27 mouse cellular contexts compared by ENCODE assay signal in genomic region chr15:5426641-5427040, GRCm38 (mm10).
"Had no signal": no experiment of that assay in that cellular context is flagged by ENCODE, and none has a peak within 500 bp of the region (broad histone marks: within the 10 kb centered on the region; RNA-seq: fewer than 3 reads in every experiment).

No protein-coding gene starts in this region.

- H3K36me3 ChIP-seq: heart, embryonic 10.5 days; heart, embryonic 12.5 days; hindbrain, embryonic 10.5 days; hindbrain, embryonic 12.5 days; intestine, embryonic 15.5 days; limb, embryonic 10.5 days; limb, embryonic 12.5 days; liver, embryonic 13.5 days; liver, embryonic 15.5 days had no signal

- ATAC-seq: hindbrain, embryonic 16.5 days; inflammation-experienced regulatory T-cells, adult 6 months; intestine, embryonic 15.5 days; intestine, postnatal 0 days had no signal

- H3K4me3 ChIP-seq: gastrocnemius, adult 2 months; heart, adult 2 months; heart, embryonic 10.5 days; heart, embryonic 12.5 days; hindbrain, embryonic 10.5 days; hindbrain, embryonic 12.5 days; intestine, embryonic 15.5 days; layer of hippocampus, adult 2 months; left cerebral cortex, adult 2 months; limb, embryonic 10.5 days; limb, embryonic 12.5 days; liver, embryonic 13.5 days; liver, embryonic 15.5 days had no signal

- H3K27ac ChIP-seq: gastrocnemius, adult 2 months; heart, adult 2 months; heart, embryonic 10.5 days; hindbrain, embryonic 10.5 days; hindbrain, embryonic 12.5 days; hindbrain, embryonic 14.5 days; intestine, embryonic 15.5 days; layer of hippocampus, adult 2 months; left cerebral cortex, adult 2 months; limb, embryonic 10.5 days; limb, embryonic 12.5 days; liver, embryonic 13.5 days; liver, embryonic 15.5 days had no signal

- H3K4me1 ChIP-seq: heart, embryonic 10.5 days; heart, embryonic 12.5 days; hindbrain, embryonic 10.5 days; hindbrain, embryonic 12.5 days; intestine, embryonic 15.5 days; limb, embryonic 10.5 days; limb, embryonic 12.5 days; liver, embryonic 13.5 days; liver, embryonic 15.5 days had no signal

- H3K9me3 ChIP-seq: heart, embryonic 10.5 days; heart, embryonic 12.5 days; hindbrain, embryonic 10.5 days; hindbrain, embryonic 12.5 days; intestine, embryonic 15.5 days; limb, embryonic 10.5 days; limb, embryonic 12.5 days; liver, embryonic 13.5 days; liver, embryonic 15.5 days had no signal

- H3K27me3 ChIP-seq: heart, embryonic 12.5 days; hindbrain, embryonic 12.5 days; intestine, embryonic 15.5 days; limb, embryonic 12.5 days; liver, embryonic 13.5 days; liver, embryonic 15.5 days had no signal

- DNase-seq: gastrocnemius, adult 2 months; gastrocnemius, postnatal 10 days; gastrocnemius, postnatal 25 days; heart, adult 11 months; heart, adult 2 months; heart, postnatal 10 days; heart, postnatal 4 days; kidney, adult 18-20 months; kidney, adult 8-10 months; kidney, postnatal 25 days; liver; liver, embryonic 13.5 days had no signal

- H3K9ac ChIP-seq: heart, embryonic 12.5 days; hindbrain, embryonic 12.5 days; hindbrain, embryonic 14.5 days; intestine, embryonic 15.5 days; limb, embryonic 12.5 days; liver, embryonic 13.5 days; liver, embryonic 15.5 days had no signal

- H3K4me2 ChIP-seq: heart, embryonic 12.5 days; hindbrain, embryonic 12.5 days; hindbrain, embryonic 14.5 days; intestine, embryonic 15.5 days; limb, embryonic 12.5 days; liver, embryonic 11.5 days; liver, embryonic 13.5 days; liver, embryonic 15.5 days had no signal
